Mouse (Mus musculus) stomach, postnatal 0 days (tissue): ENCODE data around the gene Adad2.

ENCODE experiments used
- CTCF ChIP-seq: IDR thresholded peaks from 2 replicates; pipeline ENCODE4 v1.5.1; 2016; ENCODE audit warnings: antibody characterized with exemption, low read depth, mild to moderate bottlenecking, moderate library complexity
- EP300 ChIP-seq: optimal IDR thresholded peaks from 2 replicates; pipeline ENCODE3; 2016; ENCODE audit warnings: antibody characterized with exemption

GRCm38 (mm10) chr8:119623061-119623460, 10.5 kb downstream of the Adad2 start:
- TF ChIP-seq CTCF (no peak), EP300 (no peak)
